Mouse (Mus musculus) intestine, embryonic 14.5 days (tissue): Measurements from ENCODE around the gene Stra8. TPM values are rescaled to one million over a fixed set of nuclear protein-coding genes. Genes with fewer than 3 reads are reported as not detected.

Experiments
- ATAC-seq: fragments of 200-750 bp; cut with Nextera tagmentation; replicated peaks from 2 replicates; pipeline ENCODE4 v1.8.0; 2017; ENCODE audit warnings: low read depth, moderate number of reproducible peaks, moderate TSS enrichment, moderate library complexity; ENCODE audit not compliant: low FRiP score, low TSS enrichment
- DNase-seq: peaks from one replicate; pipeline ENCODE4 v3.0.0-alpha.2; 2018; ENCODE audit warnings: low spot score
- H3K27ac ChIP-seq: fragments of 300-500 bp; sonication (generic); 2 replicates; pipeline ENCODE4 v1.5.1; 2014; ENCODE audit warnings: low read depth, mild to moderate bottlenecking, control low read depth
- H3K27me3 ChIP-seq: fragments of 300-500 bp; sonication (generic); replicated peaks from 2 replicates; pipeline ENCODE4 v1.6.1; 2014; ENCODE audit warnings: low read length, control low read depth; ENCODE audit not compliant: control insufficient read depth, insufficient read depth
- H3K36me3 ChIP-seq: fragments of 300-500 bp; sonication (generic); 2 replicates; pipeline ENCODE4 v1.6.1; 2014; ENCODE audit warnings: low read length, control low read depth; ENCODE audit not compliant: control insufficient read depth, insufficient read depth
- H3K4me1 ChIP-seq: fragments of 300-500 bp; sonication (generic); replicated peaks from 2 replicates; pipeline ENCODE4 v1.6.1; 2014; ENCODE audit warnings: low read length, control low read depth, mixed read lengths; ENCODE audit not compliant: control insufficient read depth, insufficient read depth
- H3K4me2 ChIP-seq: fragments of 300-500 bp; sonication (generic); 2 replicates; pipeline ENCODE4 v1.6.1; 2014; ENCODE audit warnings: low read length
- H3K4me3 ChIP-seq: fragments of 300-500 bp; sonication (generic); 2 replicates; pipeline ENCODE4 v1.5.1; 2014; ENCODE audit warnings: low read depth, low read length, control low read depth, mixed read lengths
- H3K9ac ChIP-seq: fragments of 300-500 bp; sonication (generic); 2 replicates; pipeline ENCODE4 v1.6.1; 2014; ENCODE audit warnings: mild to moderate bottlenecking, low read length
- H3K9me3 ChIP-seq: fragments of 300-500 bp; sonication (generic); 2 replicates; pipeline ENCODE4 v1.6.1; 2016; ENCODE audit warnings: low read length, control low read depth; ENCODE audit not compliant: control insufficient read depth
- WGBS: fragments of 180-500 bp; shearing (Covaris S2); extraction: QIAGEN DNeasy Blood & Tissue Kit; methylation state at CpG from one replicate; pipeline ENCODE4 v1.1.7; 2014; 5-methylcytosine and 5-hydroxymethylcytosine counted together
- polyA plus RNA-seq: library from polyadenylated mRNA; unstranded; fragments of >200 nt; fragmentation: Nextera tagmentation; extraction: Ambion mirVana; gene quantifications from 2 replicates; pipeline ENCODE4 v1.2.1, GENCODE M21; 2014

The Stra8 gene
- polyA plus RNA-seq = not detected in 2 replicates

- H3K9ac ChIP-seq = no peak within 1 kb of the TSS
- DNase-seq (no peak), ATAC-seq (no peak)
- H3K4me1 ChIP-seq = no peaks in the 10 kb centered on the region
- H3K4me3 ChIP-seq = no peak within 1 kb of the TSS
- 40% methylated on average over 10 of the region's 10 CpGs for WGBS
- no peaks in the 10 kb centered on the region for H3K9me3 ChIP-seq
- H3K4me2 ChIP-seq = no peak within 1 kb of the TSS
- no peaks in the 10 kb centered on the region for H3K36me3 ChIP-seq
- no peak within 1 kb of the TSS for H3K27ac ChIP-seq
- H3K27me3 ChIP-seq = no peaks in the 10 kb centered on the region
Observed at GRCm38 (mm10) chr6:34919956-34920355, at the start of gene Stra8. TSS of gene Stra8 (plus strand) at chr6:34920163.

- no peaks in the 10 kb centered on the region for H3K9me3 ChIP-seq
- no peak overlapping the region for H3K27ac ChIP-seq
- H3K4me1 ChIP-seq = peaks cover 5% of the 10 kb centered on the region; the same call in 1 of the 2 replicates
- no peak for DNase-seq
- ATAC-seq = no peak
- H3K27me3 ChIP-seq = no peaks in the 10 kb centered on the region
- peaks cover 4% of the 10 kb centered on the region; the same call in 1 of the 2 replicates for H3K36me3 ChIP-seq
- H3K4me3 ChIP-seq = no peak overlapping the region
- H3K9ac ChIP-seq = no peak overlapping the region
- 72% methylated on average over 5 of the region's 5 CpGs for WGBS
- H3K4me2 ChIP-seq = no peak overlapping the region
Observed at GRCm38 (mm10) chr6:34870724-34871123, 49.2 kb upstream of the Stra8 start.

DNA sequence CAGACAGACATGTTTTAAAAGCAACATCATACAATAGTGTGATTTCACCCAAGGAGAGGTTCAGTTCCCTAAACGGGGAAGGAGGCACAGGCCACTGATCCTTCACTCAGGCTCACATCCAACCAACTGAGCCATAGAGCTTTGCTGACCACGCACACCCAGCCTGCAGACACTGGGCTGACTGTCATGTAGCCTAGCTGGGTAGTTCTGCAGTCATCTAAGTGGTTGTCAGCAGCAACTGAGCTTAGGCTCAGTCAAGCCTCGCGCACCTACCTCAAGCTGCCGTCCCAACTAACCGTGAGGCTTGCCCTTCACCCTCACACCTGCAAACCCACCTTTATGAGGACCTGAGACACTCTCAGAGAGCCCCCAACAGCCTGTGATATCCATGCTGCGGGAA is 48.0 kb upstream of the Stra8 start:
- no peak overlapping the region for H3K27ac ChIP-seq
- no peak overlapping the region for H3K9ac ChIP-seq
- DNase-seq (peak; percentile 38), ATAC-seq (no peak)
- H3K9me3 ChIP-seq = no peaks in the 10 kb centered on the region
- peaks cover 15% of the 10 kb centered on the region; the same call in 1 of the 2 replicates for H3K4me1 ChIP-seq
- H3K36me3 ChIP-seq = peaks cover 4% of the 10 kb centered on the region; the same call in 1 of the 2 replicates
- no peak overlapping the region for H3K4me3 ChIP-seq
- no peaks in the 10 kb centered on the region for H3K27me3 ChIP-seq
- no peak overlapping the region for H3K4me2 ChIP-seq
- 88% methylated on average over 7 of the region's 7 CpGs for WGBS

- no peaks in the 10 kb centered on the region for H3K9me3 ChIP-seq
- peaks cover 4% of the 10 kb centered on the region; the same call in 1 of the 2 replicates for H3K36me3 ChIP-seq
- WGBS = 79% methylated on average over 10 of the region's 10 CpGs
- H3K9ac ChIP-seq = no peak overlapping the region
- H3K4me1 ChIP-seq = peaks cover 18% of the 10 kb centered on the region; the same call in 1 of the 2 replicates
- H3K4me3 ChIP-seq = no peak overlapping the region
- no peaks in the 10 kb centered on the region for H3K27me3 ChIP-seq
- ATAC-seq = no peak
- H3K4me2 ChIP-seq = no peak overlapping the region
- DNase-seq = peak; percentile 46
- H3K27ac ChIP-seq = no peak overlapping the region
Observed at GRCm38 (mm10) chr6:34872871-34873270, 47.1 kb upstream of the Stra8 start.

- Histone ChIP-seq H3K4me3 (no peak overlapping the region), H3K4me2 (no peak overlapping the region), H3K9ac (no peak overlapping the region), H3K4me1 (peaks cover 21% of the 10 kb centered on the region; the same call in 1 of the 2 replicates), H3K27ac (0 out of 2 replicates have a peak overlapping the region, but pooled peaks have one; percentile 33), H3K36me3 (peaks cover 4% of the 10 kb centered on the region; the same call in 1 of the 2 replicates), H3K27me3 (no peaks in the 10 kb centered on the region), H3K9me3 (no peaks in the 10 kb centered on the region)
- 55% methylated on average over 21 of the region's 21 CpGs for WGBS
- ATAC-seq = no peak
- DNase-seq = peak; percentile 50
Observed at GRCm38 (mm10) chr6:34874101-34874921, 45.7 kb upstream of the Stra8 start.

- Histone ChIP-seq H3K9ac (no peak overlapping the region), H3K27me3 (no peaks in the 10 kb centered on the region), H3K9me3 (no peaks in the 10 kb centered on the region), H3K4me2 (no peak overlapping the region), H3K4me1 (peaks cover 20% of the 10 kb centered on the region; the same call in 1 of the 2 replicates), H3K36me3 (peaks cover 6% of the 10 kb centered on the region), H3K4me3 (no peak overlapping the region), H3K27ac (no peak overlapping the region)
- 85% methylated on average over 15 of the region's 15 CpGs for WGBS
- ATAC-seq (no peak), DNase-seq (no peak)
Observed at GRCm38 (mm10) chr6:34875268-34875761, 44.6 kb upstream of the Stra8 start.

DNA sequence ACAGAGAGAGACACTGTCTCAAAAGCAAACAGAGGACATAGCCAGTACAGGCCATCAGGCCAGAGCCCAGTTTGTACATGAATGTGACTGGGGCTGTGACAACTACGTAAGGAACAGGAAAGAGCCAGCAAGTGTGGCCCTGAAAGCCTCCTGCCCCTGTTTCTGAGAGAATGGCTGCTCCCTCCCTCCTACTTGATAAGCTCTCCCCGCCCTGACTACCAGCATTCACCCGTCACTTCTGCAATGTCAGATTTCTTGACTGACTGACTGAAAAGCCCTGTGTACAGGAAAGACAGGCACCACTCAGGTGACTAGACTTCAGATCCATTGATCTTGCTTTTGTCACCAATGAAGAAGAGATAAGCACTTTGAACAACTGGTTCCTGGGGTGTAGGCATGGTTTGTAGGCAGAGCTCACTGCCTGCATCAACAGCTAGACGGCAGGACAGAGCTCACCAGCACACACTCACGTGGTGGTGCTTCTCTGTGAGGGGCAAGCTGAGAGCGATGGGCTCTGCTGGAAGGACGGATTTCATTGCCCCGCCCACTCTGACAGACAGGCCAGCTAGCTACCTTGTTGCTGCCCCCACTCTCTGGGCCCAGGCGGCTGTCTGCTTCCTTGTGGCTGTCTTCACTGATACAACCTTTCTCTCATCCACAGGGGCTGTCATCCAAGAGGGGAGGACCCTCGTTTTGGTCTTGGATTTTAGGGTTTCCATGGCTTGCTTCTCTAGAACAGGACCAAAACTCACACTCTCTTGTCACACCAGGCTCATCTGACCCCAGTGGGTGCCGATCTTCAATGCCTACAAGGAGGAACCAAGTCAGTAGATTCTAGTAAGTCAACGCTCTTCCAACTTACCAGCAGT is 43.8 kb upstream of the Stra8 start:
- WGBS = 51% methylated on average over 12 of the region's 12 CpGs
- no peak for DNase-seq
- no peak for ATAC-seq
- no peaks in the 10 kb centered on the region for H3K27me3 ChIP-seq
- peaks cover 20% of the 10 kb centered on the region; the same call in 1 of the 2 replicates for H3K4me1 ChIP-seq
- H3K9me3 ChIP-seq = no peaks in the 10 kb centered on the region
- H3K9ac ChIP-seq = no peak overlapping the region
- H3K4me2 ChIP-seq = peak overlapping the region; percentile 60
- H3K36me3 ChIP-seq = peaks cover 15% of the 10 kb centered on the region
- H3K27ac ChIP-seq = no peak overlapping the region
- H3K4me3 ChIP-seq = no peak overlapping the region

GRCm38 (mm10) chr6:34876835-34877156 is 43.2 kb upstream of the Stra8 start:
- ATAC-seq (0 out of 2 replicates have a peak, but pooled peaks have one; percentile 21), DNase-seq (no peak)
- H3K4me2 ChIP-seq = peak overlapping the region; percentile 60
- H3K9ac ChIP-seq = peak overlapping the region; percentile 80
- 13% methylated on average over 2 of the region's 2 CpGs for WGBS
- H3K4me1 ChIP-seq = peaks cover 20% of the 10 kb centered on the region; the same call in 1 of the 2 replicates
- no peaks in the 10 kb centered on the region for H3K27me3 ChIP-seq
- H3K27ac ChIP-seq = peak overlapping the region; percentile 86; the same call in 1 of the 2 replicates
- H3K36me3 ChIP-seq = peaks cover 18% of the 10 kb centered on the region
- H3K4me3 ChIP-seq = peak overlapping the region; percentile 61; the same call in 1 of the 2 replicates
- H3K9me3 ChIP-seq = no peaks in the 10 kb centered on the region
